Mouse (Mus musculus): ENCODE data around the gene Olfr1511. TPM values are rescaled to one million over a fixed set of nuclear protein-coding genes. Genes with fewer than 3 reads are reported as not detected.
"Not testable (repeated sequence)": the region's sequence is repeated elsewhere in the genome, so short reads cannot be mapped to it uniquely, and the experiment has no call there.

Gene Olfr1511
- total RNA-seq (2021), result not detected
- long read RNA-seq, experiment 1, result 0 reads
- long read RNA-seq, experiment 2, result 0 reads

GRCm38 (mm10) chr14:52397279-52397678 is at the start of gene Olfr1511:
Olfr1511 (minus strand) TSS chr14:52397379.
- intact Hi-C loops (cut with DNase I), result no loop called here
- DNase-seq, result no peak

- no peak for DNase-seq
- intact Hi-C loops (cut with DNase I), result no loop called here
These were observed 45.5 kb upstream of the Olfr1511 start, which contains the start of gene Olfr1509 for GRCm38 (mm10) chr14:52442690-52443089. Olfr1509 (plus strand) TSS chr14:52442990.

- intact Hi-C loops (cut with DNase I), result no loop called here
- no peak for DNase-seq
These were observed 30.5 kb upstream of the Olfr1511 start for GRCm38 (mm10) chr14:52427686-52428085.

- intact Hi-C loops (cut with DNase I), result no loop called here
- no peak for DNase-seq
These were observed 17.1 kb upstream of the Olfr1511 start, which contains the start of gene Olfr1510 for GRCm38 (mm10) chr14:52414273-52414672. Olfr1510 (minus strand) TSS chr14:52414373.

- DNase-seq; intact Hi-C loops (cut with DNase I): not testable (repeated sequence)
These were observed 13.2 kb upstream of the Olfr1511 start for GRCm38 (mm10) chr14:52410142-52410919.

GRCm38 (mm10) chr14:52390084-52390848 is 6.9 kb downstream of the Olfr1511 start:
- intact Hi-C loops (cut with DNase I); DNase-seq: not testable (repeated sequence)

GRCm38 (mm10) chr14:52379068-52379467 is 18.1 kb downstream of the Olfr1511 start, which contains the start of gene Olfr1512:
Olfr1512 (minus strand) TSS chr14:52379168.
- no peak for DNase-seq
- intact Hi-C loops (cut with DNase I), result no loop called here

- no peak for DNase-seq
- intact Hi-C loops (cut with DNase I), result no loop called here
These were observed 28.4 kb downstream of the Olfr1511 start for GRCm38 (mm10) chr14:52368741-52369140.

- DNase-seq, result no peak
- intact Hi-C loops (cut with DNase I), result no loop called here
These were observed 40.9 kb downstream of the Olfr1511 start, which contains the start of gene Olfr1513 for GRCm38 (mm10) chr14:52356308-52356707. Olfr1513 (minus strand) TSS chr14:52356408.

Other genes with a start within 250 kb of the Olfr1511 start
- 10 to 100 TPM; 25.9 to 26.7 TPM for gene Supt16, start 200.0 kb downstream of the Olfr1511 start, total RNA-seq (2021)
- gene Chd8, start 139.6 kb downstream of the Olfr1511 start, total RNA-seq (2021), result 10 to 100 TPM; 50.1 to 51.9 TPM
- 10 to 100 TPM; 35.5 to 36.7 TPM for gene Tox4, start 118.2 kb downstream of the Olfr1511 start, total RNA-seq (2021)
- 1 to 10 TPM; 5.5 to 7.1 TPM for gene Rab2b, start 117.8 kb downstream of the Olfr1511 start, total RNA-seq (2021)
- gene Mettl3, start 92.3 kb downstream of the Olfr1511 start, total RNA-seq (2021), result 10 to 100 TPM; 19.1 to 19.5 TPM
- 1 to 10 TPM; 2.2 to 2.9 TPM for gene Sall2, start 68.6 kb downstream of the Olfr1511 start, total RNA-seq (2021)
- gene Olfr1513, start 41.0 kb downstream of the Olfr1511 start, total RNA-seq (2021), result not detected
- not detected for gene Olfr1512, start 18.2 kb downstream of the Olfr1511 start, total RNA-seq (2021)
- gene Olfr1510, start 17.0 kb upstream of the Olfr1511 start, total RNA-seq (2021), result not detected
- gene Olfr1509, start 45.6 kb upstream of the Olfr1511 start, total RNA-seq (2021), result not detected
- gene Olfr1508, start 70.1 kb upstream of the Olfr1511 start, total RNA-seq (2021), result not detected
- gene Olfr1507, start 98.4 kb upstream of the Olfr1511 start, total RNA-seq (2021), result not detected